Mouse (Mus musculus) large intestine, adult 2 months (tissue): ENCODE data around the gene Fbxo2. TPM values are rescaled to one million over a fixed set of nuclear protein-coding genes. Genes with fewer than 3 reads are reported as not detected.

Source experiments
- polyA plus RNA-seq: library from polyadenylated mRNA; depleted of rRNA; stranded (reverse); fragments of >200 nt; gene quantifications from 2 replicates; pipeline ENCODE4 v1.2.3, GENCODE M21; 2012; rRNA removed

Fbxo2 gene
- polyA plus RNA-seq, 1 experiment = 0.88 TPM

Other genes starting within 250 kb of the Fbxo2 start
- 15.5 and 18.3 TPM in 2 replicates for gene Plod1, start 223.9 kb upstream of the Fbxo2 start, polyA plus RNA-seq
- 83.1 and 111 TPM in 2 replicates for gene 2510039O18Rik, start 219.7 kb upstream of the Fbxo2 start, polyA plus RNA-seq
- not detected in 2 replicates for gene Nppb, start 174.8 kb upstream of the Fbxo2 start, polyA plus RNA-seq
- gene Nppa, start 159.9 kb upstream of the Fbxo2 start, polyA plus RNA-seq = 0.22 TPM in 1 of 2 replicates, not detected in the other
- 2.4 and 3.2 TPM in 2 replicates for gene Clcn6, start 121.8 kb upstream of the Fbxo2 start, polyA plus RNA-seq
- gene Mthfr, start 121.5 kb upstream of the Fbxo2 start, polyA plus RNA-seq = 7.2 and 12.1 TPM in 2 replicates
- gene Agtrap, start 72.6 kb upstream of the Fbxo2 start, polyA plus RNA-seq = 13.3 and 15.4 TPM in 2 replicates
- 21.5 and 21.8 TPM in 2 replicates for gene Mad2l2, start 30.2 kb upstream of the Fbxo2 start, polyA plus RNA-seq
- 0.26 and 0.32 TPM in 2 replicates for gene Draxin, start 29.9 kb upstream of the Fbxo2 start, polyA plus RNA-seq
- gene Fbxo6, start 8.5 kb upstream of the Fbxo2 start, polyA plus RNA-seq = 45.2 and 50.5 TPM in 2 replicates
- gene Fbxo44, start 139 bp upstream of the Fbxo2 start, polyA plus RNA-seq = 6.1 and 11.0 TPM in 2 replicates
- 0.02 and 0.10 TPM in 2 replicates for gene Disp3, start 127.3 kb downstream of the Fbxo2 start, polyA plus RNA-seq